ENCODE assay signal across 18 mouse cellular contexts in genomic region chr8:27889292-27889691, GRCm38 (mm10).
"Had no signal": no experiment of that assay in that cellular context is flagged by ENCODE, and none has a peak within 500 bp of the region (broad histone marks: within the 10 kb centered on the region; RNA-seq: fewer than 3 reads in every experiment).

No protein-coding gene starts in this region.

- H3K4me2 ChIP-seq: lung, embryonic 14.5 days; midbrain, embryonic 12.5 days; neural tube, embryonic 13.5 days; neural tube, embryonic 15.5 days had no signal

- H3K9me3 ChIP-seq: midbrain, embryonic 10.5 days; midbrain, embryonic 12.5 days; neural tube, embryonic 13.5 days; neural tube, embryonic 15.5 days had no signal

- H3K27me3 ChIP-seq: midbrain, embryonic 12.5 days; neural tube, embryonic 13.5 days; neural tube, embryonic 15.5 days had no signal

- ATAC-seq: midbrain, embryonic 16.5 days had no signal

- DNase-seq: lung, embryonic 14.5 days; lung, postnatal 10 days; lung, postnatal 4 days; midbrain, embryonic 14.5 days; retina, postnatal 1 day; right cerebral cortex, adult 18-20 months; right cerebral cortex, postnatal 25 days; right cerebral cortex, postnatal 4 days; spleen, adult 18-20 months; thymus, adult 18-20 months; thymus, postnatal 14 days; thymus, postnatal 36 days had no signal

- H3K4me1 ChIP-seq: midbrain, embryonic 12.5 days; neural tube, embryonic 13.5 days; neural tube, embryonic 15.5 days had no signal

- H3K4me3 ChIP-seq: midbrain, embryonic 10.5 days; midbrain, embryonic 12.5 days; myocyte; neural tube, embryonic 13.5 days; neural tube, embryonic 15.5 days had no signal

- H3K27ac ChIP-seq: midbrain, embryonic 10.5 days; midbrain, embryonic 12.5 days; neural tube, embryonic 13.5 days; neural tube, embryonic 15.5 days had no signal

- H3K9ac ChIP-seq: lung, embryonic 14.5 days; midbrain, embryonic 12.5 days; neural tube, embryonic 13.5 days; neural tube, embryonic 15.5 days had no signal

- H3K36me3 ChIP-seq: midbrain, embryonic 10.5 days; midbrain, embryonic 12.5 days; neural tube, embryonic 13.5 days; neural tube, embryonic 15.5 days had no signal
